Mouse (Mus musculus) hematopoietic stem cell, adult 5-6 weeks (primary cell): ENCODE measurements around the gene Olfr90. TPM values are rescaled to one million over a fixed set of nuclear protein-coding genes. Genes with fewer than 3 reads are reported as not detected.

ENCODE experiments used
- ATAC-seq, 2 experiments: fragments of 125-278 bp in 1 of 2; replicated peaks in 1 of 2; 2 replicates each; pipeline ENCODE4 v1.8.0; 2016 to 2017; ENCODE audit warnings: inconsistent platforms in 2 of 2, mild to moderate bottlenecking in 2 of 2, moderate number of reproducible peaks in 2 of 2, low read depth in 1 of 2, moderate TSS enrichment in 1 of 2; ENCODE audit not compliant: low FRiP score in 2 of 2, poor library complexity in 2 of 2, severe bottlenecking in 2 of 2, insufficient read depth in 1 of 2, low TSS enrichment in 1 of 2
- total RNA-seq: library from RNA; stranded (forward); fragments of 172-1452, 232-1000 nt; gene quantifications from 2 replicates; pipeline ENCODE4 v1.2.3, GENCODE M21; 2017

Olfr90 gene
- total RNA-seq, 1 experiment from 2014 or later = not detected

- ATAC-seq = no peak
Observed at GRCm38 (mm10) chr17:37065993-37066392, 22.3 kb downstream of the Olfr90 start.

GRCm38 (mm10) chr17:37063686-37064495 lies 24.4 kb downstream of the Olfr90 start:
- ATAC-seq = no peak

GRCm38 (mm10) chr17:37063063-37063462 lies 25.2 kb downstream of the Olfr90 start:
- ATAC-seq = no peak

- ATAC-seq = no peak
Observed at GRCm38 (mm10) chr17:37062101-37062641, 26.1 kb downstream of the Olfr90 start.

- ATAC-seq = no peak
Observed at GRCm38 (mm10) chr17:37061435-37061834, 26.9 kb downstream of the Olfr90 start.

- no peak for ATAC-seq
Observed at GRCm38 (mm10) chr17:37056957-37057356, 31.3 kb downstream of the Olfr90 start.

- peak in 1 of 2 experiments; percentile 7; a peak in 1 of 4 replicates for ATAC-seq
Observed at GRCm38 (mm10) chr17:37051745-37052144, 36.6 kb downstream of the Olfr90 start.

GRCm38 (mm10) chr17:37050876-37051275 lies 37.4 kb downstream of the Olfr90 start:
- no peak for ATAC-seq

GRCm38 (mm10) chr17:37050399-37050798 lies 37.9 kb downstream of the Olfr90 start:
- peak in 1 of 2 experiments; percentile 6; a peak in 1 of 4 replicates for ATAC-seq

- 0 out of 4 replicates have a peak, but pooled peaks have one; percentile 11 to 32 for ATAC-seq
Observed at GRCm38 (mm10) chr17:37049570-37050310, 38.6 kb downstream of the Olfr90 start.

GRCm38 (mm10) chr17:37048383-37048782 lies 39.9 kb downstream of the Olfr90 start:
- no peak for ATAC-seq

- ATAC-seq = no peak
Observed at GRCm38 (mm10) chr17:37047981-37048380, 40.3 kb downstream of the Olfr90 start.

- ATAC-seq = no peak
Observed at GRCm38 (mm10) chr17:37047332-37047976, 40.8 kb downstream of the Olfr90 start.

- peak; percentile 19 to 23 for ATAC-seq
Observed at GRCm38 (mm10) chr17:37046312-37047112, 41.8 kb downstream of the Olfr90 start.

- ATAC-seq = peak; percentile 63 to 65
Observed at GRCm38 (mm10) chr17:37045611-37046311, 42.5 kb downstream of the Olfr90 start, which contains the start of gene Gabbr1. Gene Gabbr1, plus strand, starts transcription at chr17:37045966.

GRCm38 (mm10) chr17:37044651-37045244 lies 43.6 kb downstream of the Olfr90 start:
- peak; percentile 29 to 53; a peak in 3 of 4 replicates for ATAC-seq
